Mouse (Mus musculus) neural tube, embryonic 11.5 days (tissue): ENCODE results near the gene Dlx6. TPM values are rescaled to one million over a fixed set of nuclear protein-coding genes. Genes with fewer than 3 reads are reported as not detected.

Experiments used
- ATAC-seq: fragments of 200-750 bp; cut with Nextera tagmentation; 2 replicates; pipeline ENCODE4 v1.8.0; 2017; ENCODE audit warnings: moderate number of reproducible peaks, mild to moderate bottlenecking, moderate TSS enrichment, moderate library complexity; ENCODE audit not compliant: insufficient read depth, low FRiP score, low TSS enrichment
- DNase-seq: peaks from one replicate; pipeline ENCODE4 v3.0.0-alpha.2; 2015; ENCODE audit warnings: low spot score
- H3K27ac ChIP-seq: fragments of 300-500 bp; sonication (generic); 2 replicates; pipeline ENCODE4 v1.5.1; 2014; ENCODE audit warnings: low read depth, mild to moderate bottlenecking, low read length
- H3K27me3 ChIP-seq: fragments of 300-500 bp; sonication (generic); 2 replicates; pipeline ENCODE4 v1.6.1; 2014; ENCODE audit warnings: mild to moderate bottlenecking, low read length, mixed read lengths; ENCODE audit not compliant: control insufficient read depth, insufficient read depth
- H3K36me3 ChIP-seq: fragments of 300-500 bp; sonication (generic); 2 replicates; pipeline ENCODE4 v1.6.1; 2014; ENCODE audit warnings: mild to moderate bottlenecking, low read length, moderate library complexity, mixed read lengths; ENCODE audit not compliant: control insufficient read depth, insufficient read depth
- H3K4me1 ChIP-seq: fragments of 300-500 bp; sonication (generic); 2 replicates; pipeline ENCODE4 v1.6.1; 2014; ENCODE audit warnings: low read length, mixed read lengths; ENCODE audit not compliant: control insufficient read depth, insufficient read depth
- H3K4me2 ChIP-seq: fragments of 300-500 bp; sonication (generic); 2 replicates; pipeline ENCODE4 v1.6.1; 2014; ENCODE audit warnings: low read depth, mild to moderate bottlenecking, moderate library complexity
- H3K4me3 ChIP-seq: fragments of 300-500 bp; sonication (generic); 2 replicates; pipeline ENCODE4 v1.5.1; 2014; ENCODE audit warnings: low read depth, low read length
- H3K9ac ChIP-seq: fragments of 300-500 bp; sonication (generic); 2 replicates; pipeline ENCODE4 v1.6.1; 2014; ENCODE audit warnings: mild to moderate bottlenecking, low read length
- H3K9me3 ChIP-seq: fragments of 300-500 bp; sonication (generic); 2 replicates; pipeline ENCODE4 v1.6.1; 2016; ENCODE audit warnings: low read length; ENCODE audit not compliant: control insufficient read depth
- WGBS: fragments of 180-500 bp; shearing (Covaris S2); extraction: QIAGEN DNeasy Blood & Tissue Kit; methylation state at CpG from one replicate; pipeline ENCODE4 v1.1.7; 2014; 5-methylcytosine and 5-hydroxymethylcytosine counted together
- polyA plus RNA-seq: library from polyadenylated mRNA; unstranded; fragments of >200 nt; fragmentation: Nextera tagmentation; extraction: Ambion mirVana; gene quantifications from 2 replicates; pipeline ENCODE4 v1.2.1, GENCODE M21; 2014

Dlx6 gene
- polyA plus RNA-seq, 1 experiment from 2014 or later: not detected

GRCm38 (mm10) chr6:6877981-6878840, 15.1 kb downstream of the Dlx6 start:
- H3K4me3 ChIP-seq: no peak overlapping the region
- H3K4me1 ChIP-seq: peaks cover 5% of the 10 kb centered on the region; the same call in 1 of the 2 replicates
- H3K36me3 ChIP-seq: no peaks in the 10 kb centered on the region
- 1% methylated on average over 34 of the region's 34 CpGs for WGBS
- H3K27me3 ChIP-seq: peaks cover 97% of the 10 kb centered on the region
- H3K4me2 ChIP-seq: no peak overlapping the region
- H3K27ac ChIP-seq: no peak overlapping the region
- ATAC-seq (peak; percentile 11; the same call in 1 of the 2 replicates), DNase-seq (no peak)
- no peak overlapping the region for H3K9ac ChIP-seq
- no peaks in the 10 kb centered on the region for H3K9me3 ChIP-seq

- DNase-seq (peak; percentile 57), ATAC-seq (no peak)
- Histone ChIP-seq H3K4me3 (no peak overlapping the region), H3K27ac (no peak overlapping the region), H3K4me1 (peaks cover 5% of the 10 kb centered on the region; the same call in 1 of the 2 replicates), H3K9ac (no peak overlapping the region), H3K9me3 (no peaks in the 10 kb centered on the region), H3K36me3 (no peaks in the 10 kb centered on the region), H3K27me3 (peaks cover 96% of the 10 kb centered on the region), H3K4me2 (no peak overlapping the region)
- WGBS: under 1% methylated on average over 14 of the region's 14 CpGs
Measured at GRCm38 (mm10) chr6:6878841-6879291, 15.7 kb downstream of the Dlx6 start.

DNA sequence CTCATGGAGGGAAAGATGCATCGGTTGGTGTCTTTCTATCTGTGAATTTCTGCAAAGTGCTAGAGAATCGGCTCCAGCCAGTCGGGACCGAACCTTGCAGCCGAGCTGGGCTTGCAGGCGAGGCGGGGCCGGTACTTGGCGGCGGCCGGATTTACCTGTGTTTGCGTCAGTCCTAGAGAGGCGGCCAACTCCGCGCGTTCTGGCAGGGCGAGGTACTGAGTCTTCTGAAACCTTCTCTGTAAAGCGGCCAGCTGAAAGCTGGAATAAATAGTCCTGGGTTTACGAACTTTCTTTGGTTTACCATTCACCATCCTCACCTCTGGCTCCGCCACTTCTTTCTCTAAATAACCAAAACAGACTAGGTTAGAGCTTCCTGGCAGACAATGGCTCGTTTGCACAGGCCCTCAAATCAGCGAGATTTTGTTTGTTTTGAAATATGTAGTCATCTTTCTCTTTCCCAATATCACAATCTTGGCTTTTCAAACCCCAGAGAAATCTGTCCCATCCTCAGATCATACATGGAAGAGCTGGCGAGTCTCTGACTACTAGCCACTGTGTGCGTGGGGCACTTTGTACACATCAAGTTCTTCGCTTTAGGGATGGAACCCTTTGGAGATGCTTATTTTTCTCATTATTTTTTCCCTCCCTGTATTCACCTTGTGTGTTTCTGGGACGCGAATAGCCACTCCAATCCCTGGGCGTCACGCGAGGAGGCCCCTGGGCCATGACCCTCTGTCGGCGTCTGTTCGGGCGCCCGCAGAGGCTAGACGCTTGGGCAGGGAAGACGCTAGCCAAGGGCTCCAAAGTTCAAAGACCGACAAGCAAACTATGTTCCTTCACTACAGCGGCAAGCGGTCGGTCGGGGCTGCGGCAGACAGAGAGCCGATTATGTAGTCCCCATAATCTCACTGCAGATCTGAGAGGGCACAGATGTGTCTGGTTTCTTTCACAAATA, 16.5 kb downstream of the Dlx6 start:
- Histone ChIP-seq H3K4me2 (no peak overlapping the region), H3K4me3 (no peak overlapping the region)

GRCm38 (mm10) chr6:6880361-6881114, 17.4 kb downstream of the Dlx6 start:
- no peak overlapping the region for H3K27ac ChIP-seq
- H3K4me1 ChIP-seq: peaks cover 5% of the 10 kb centered on the region; the same call in 1 of the 2 replicates
- H3K9ac ChIP-seq: no peak overlapping the region
- peak overlapping the region; percentile 10 for H3K4me2 ChIP-seq
- DNase-seq: peak; percentile 53
- H3K27me3 ChIP-seq: peaks cover 81% of the 10 kb centered on the region
- H3K9me3 ChIP-seq: no peaks in the 10 kb centered on the region
- under 1% methylated on average over 24 of the region's 24 CpGs for WGBS
- no peak overlapping the region for H3K4me3 ChIP-seq
- no peaks in the 10 kb centered on the region for H3K36me3 ChIP-seq
- ATAC-seq: no peak

More for the DNA sequence above, 16.5 kb downstream of the Dlx6 start:
- ATAC-seq: no peak
- under 1% methylated on average over 44 of the region's 44 CpGs for WGBS
- no peaks in the 10 kb centered on the region for H3K36me3 ChIP-seq
- peaks cover 90% of the 10 kb centered on the region for H3K27me3 ChIP-seq
- no peak overlapping the region for H3K27ac ChIP-seq
- peaks cover 5% of the 10 kb centered on the region; the same call in 1 of the 2 replicates for H3K4me1 ChIP-seq
- no peaks in the 10 kb centered on the region for H3K9me3 ChIP-seq
- no peak overlapping the region for H3K9ac ChIP-seq
- peak; percentile 49 for DNase-seq

DNA sequence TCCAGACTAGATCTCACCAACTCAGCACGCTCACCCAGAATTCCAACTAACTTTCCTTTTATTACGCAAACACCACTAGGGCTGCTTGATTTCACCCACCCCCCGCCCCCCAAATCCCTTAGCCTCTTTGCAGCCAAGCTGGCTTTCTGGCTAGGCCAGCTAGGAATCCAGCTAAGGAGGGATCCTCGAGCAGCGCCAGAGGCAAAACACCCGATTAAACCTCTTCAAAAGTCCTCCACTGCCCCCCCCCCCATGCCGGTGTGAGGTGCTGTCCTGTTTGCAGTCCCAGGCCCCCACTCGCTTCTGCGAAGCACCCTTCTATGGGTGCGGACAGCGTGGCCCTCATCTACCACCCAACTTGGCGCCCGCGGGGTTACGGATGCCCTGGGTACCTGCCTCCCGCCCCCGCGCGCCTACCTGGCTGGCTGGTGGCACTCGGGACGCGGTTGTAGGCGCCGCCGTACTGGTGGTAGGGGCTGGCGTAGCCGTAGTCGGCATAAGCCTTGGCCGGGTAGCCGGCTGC, 18.0 kb downstream of the Dlx6 start:
- Histone ChIP-seq H3K9ac (peak overlapping the region; percentile 16; the same call in 1 of the 2 replicates), H3K4me1 (peaks cover 5% of the 10 kb centered on the region; the same call in 1 of the 2 replicates), H3K4me3 (peak overlapping the region; percentile 42), H3K36me3 (no peaks in the 10 kb centered on the region), H3K27me3 (peaks cover 75% of the 10 kb centered on the region), H3K27ac (no peak overlapping the region), H3K9me3 (no peaks in the 10 kb centered on the region), H3K4me2 (peak overlapping the region; percentile 74)
- 1% methylated on average over 30 of the region's 30 CpGs for WGBS
- ATAC-seq (peak; percentile 29; the same call in 1 of the 2 replicates), DNase-seq (no peak)

- peaks cover 5% of the 10 kb centered on the region; the same call in 1 of the 2 replicates for H3K4me1 ChIP-seq
- ATAC-seq (peak; percentile 14; the same call in 1 of the 2 replicates), DNase-seq (peak; percentile 63)
- peak within 1 kb of the TSS; percentile 16; the same call in 1 of the 2 replicates for H3K9ac ChIP-seq
- peaks cover 70% of the 10 kb centered on the region for H3K27me3 ChIP-seq
- no peaks in the 10 kb centered on the region for H3K36me3 ChIP-seq
- peak within 1 kb of the TSS; percentile 74 for H3K4me2 ChIP-seq
- no peak within 1 kb of the TSS for H3K27ac ChIP-seq
- peak within 1 kb of the TSS; percentile 42 for H3K4me3 ChIP-seq
- WGBS: under 1% methylated on average over 36 of the region's 42 CpGs
- H3K9me3 ChIP-seq: no peaks in the 10 kb centered on the region
Measured at GRCm38 (mm10) chr6:6881638-6882190, 18.6 kb downstream of the Dlx6 start, which contains the start of gene Dlx5. Dlx5 (minus strand) TSS chr6:6882085.

DNA sequence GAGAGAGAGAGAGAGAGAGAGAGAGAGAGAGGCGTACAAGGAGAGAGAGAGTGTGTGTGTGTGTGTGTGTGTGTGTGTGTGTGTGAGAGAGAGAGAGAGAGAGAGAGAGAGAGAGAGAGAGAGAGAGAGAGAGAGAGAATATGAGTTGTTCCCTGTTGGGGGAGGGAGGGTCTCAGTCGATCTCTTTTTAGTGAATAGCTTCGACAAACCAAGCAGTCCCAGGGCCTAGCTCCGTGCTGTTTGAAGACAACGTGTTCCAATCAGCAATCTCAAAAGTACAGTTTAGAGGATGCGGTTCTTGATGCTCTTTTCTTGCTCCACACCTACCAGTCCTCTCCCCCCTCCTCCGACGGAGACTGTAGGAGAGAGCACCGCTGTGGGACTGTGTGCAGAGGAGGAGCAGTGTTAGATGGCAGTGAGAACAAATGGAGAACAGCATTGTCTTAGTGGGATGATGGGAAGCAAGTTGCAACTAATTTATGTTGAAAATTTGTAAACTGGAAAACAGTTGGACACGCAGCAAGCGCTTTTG, 19.2 kb downstream of the Dlx6 start:
- Histone ChIP-seq H3K9me3 (no peaks in the 10 kb centered on the region), H3K4me2 (peak overlapping the region; percentile 74), H3K9ac (no peak overlapping the region), H3K36me3 (no peaks in the 10 kb centered on the region), H3K27ac (no peak overlapping the region), H3K27me3 (peaks cover 64% of the 10 kb centered on the region), H3K4me1 (peaks cover 5% of the 10 kb centered on the region; the same call in 1 of the 2 replicates), H3K4me3 (no peak overlapping the region; the same call in 1 of the 2 replicates)
- DNase-seq (no peak), ATAC-seq (no peak)
- 6% methylated on average over 10 of the region's 11 CpGs for WGBS
